Mouse (Mus musculus): ENCODE results near the gene Diexf. TPM values are rescaled to one million over a fixed set of nuclear protein-coding genes. Genes with fewer than 3 reads are reported as not detected.
A peak's percentile ranks its signal among the peaks of the same experiment; 100 is the strongest.

The Diexf gene
- polyA plus RNA-seq, 1 experiment from 2014 or later = 10.0 TPM

DNA sequence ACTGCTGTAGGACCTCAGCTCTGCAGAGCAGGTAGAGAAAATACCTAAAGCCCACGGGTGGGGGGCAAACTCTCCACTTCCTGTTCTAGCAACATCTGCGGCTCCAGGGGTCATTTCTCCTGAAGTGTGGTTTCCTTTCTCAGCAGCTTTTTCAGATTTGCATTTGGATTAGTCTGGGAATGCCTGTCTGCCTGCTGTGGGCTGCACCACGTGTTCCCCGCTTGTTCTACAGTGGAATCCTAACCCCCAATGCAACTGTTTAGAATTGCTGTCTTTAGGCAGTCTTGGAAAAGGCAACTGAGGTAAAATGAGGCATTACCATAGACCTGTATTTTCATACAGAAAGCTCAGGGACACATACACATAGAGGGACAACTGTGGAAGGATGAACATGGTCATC, 28.0 kb downstream of the Diexf start:
- 58% methylated on average over 4 of the region's 4 CpGs for WGBS
- no peaks in the 10 kb centered on the region for H3K27me3 ChIP-seq
- ATAC-seq = no peak
- H3K4me1 ChIP-seq = no peaks in the 10 kb centered on the region
- no peak overlapping the region for H3K9ac ChIP-seq
- peaks cover 44% of the 10 kb centered on the region for H3K36me3 ChIP-seq (ENCODE audit: poor library complexity, severe bottlenecking)
- H3K9me3 ChIP-seq (replicated peaks) = no peaks in the 10 kb centered on the region
- no peak overlapping the region for H3K4me3 ChIP-seq
- H3K4me2 ChIP-seq = no peak overlapping the region
- no peak overlapping the region for H3K27ac ChIP-seq

DNA sequence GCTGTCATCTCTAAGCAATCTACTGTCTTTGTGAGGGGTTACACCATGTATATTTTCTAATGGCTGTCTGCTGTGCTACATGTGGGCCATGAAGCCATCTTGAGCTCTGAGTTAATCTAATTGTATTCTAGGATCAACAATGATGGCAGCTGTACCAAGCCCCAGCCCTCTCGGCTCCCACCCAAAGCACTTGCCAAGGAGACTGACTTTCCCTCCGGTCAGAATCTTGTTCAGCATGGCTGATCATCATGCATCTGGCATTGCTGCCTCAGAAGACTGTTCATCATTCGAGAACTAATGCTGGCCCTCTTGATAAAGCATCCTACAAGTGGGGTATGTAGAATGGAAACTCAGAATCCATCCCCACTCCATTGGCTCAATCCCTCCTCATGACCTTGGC, 31.1 kb downstream of the Diexf start:
- Histone ChIP-seq H3K4me3 (no peak overlapping the region), H3K9ac (no peak overlapping the region), H3K4me2 (no peak overlapping the region), H3K36me3 (ENCODE audit: poor library complexity, severe bottlenecking) (peaks cover 15% of the 10 kb centered on the region; the same call in 1 of the 2 replicates), H3K27me3 (no peaks in the 10 kb centered on the region), H3K9me3 (replicated peaks) (no peaks in the 10 kb centered on the region), H3K4me1 (no peaks in the 10 kb centered on the region), H3K27ac (no peak overlapping the region)
- no peak for ATAC-seq
- WGBS = 82% methylated on average over 3 of the region's 3 CpGs

- Histone ChIP-seq H3K36me3 (ENCODE audit: poor library complexity, severe bottlenecking) (no peaks in the 10 kb centered on the region), H3K27me3 (no peaks in the 10 kb centered on the region), H3K4me3 (no peak overlapping the region), H3K9me3 (replicated peaks) (no peaks in the 10 kb centered on the region), H3K4me1 (peaks cover 13% of the 10 kb centered on the region), H3K27ac (no peak overlapping the region), H3K4me2 (no peak overlapping the region), H3K9ac (no peak overlapping the region)
- 90% methylated on average over 3 of the region's 3 CpGs for WGBS
- no peak for ATAC-seq
Observed at GRCm38 (mm10) chr1:193093596-193093995, 36.5 kb downstream of the Diexf start.

GRCm38 (mm10) chr1:193092771-193093170, 37.3 kb downstream of the Diexf start:
- Histone ChIP-seq H3K4me3 (no peak overlapping the region), H3K4me2 (no peak overlapping the region), H3K36me3 (ENCODE audit: poor library complexity, severe bottlenecking) (no peaks in the 10 kb centered on the region), H3K27ac (no peak overlapping the region), H3K4me1 (peaks cover 13% of the 10 kb centered on the region), H3K27me3 (no peaks in the 10 kb centered on the region), H3K9me3 (replicated peaks) (no peaks in the 10 kb centered on the region), H3K9ac (no peak overlapping the region)
- no peak for ATAC-seq
- 86% methylated on average over 1 of the region's 1 CpGs for WGBS

DNA sequence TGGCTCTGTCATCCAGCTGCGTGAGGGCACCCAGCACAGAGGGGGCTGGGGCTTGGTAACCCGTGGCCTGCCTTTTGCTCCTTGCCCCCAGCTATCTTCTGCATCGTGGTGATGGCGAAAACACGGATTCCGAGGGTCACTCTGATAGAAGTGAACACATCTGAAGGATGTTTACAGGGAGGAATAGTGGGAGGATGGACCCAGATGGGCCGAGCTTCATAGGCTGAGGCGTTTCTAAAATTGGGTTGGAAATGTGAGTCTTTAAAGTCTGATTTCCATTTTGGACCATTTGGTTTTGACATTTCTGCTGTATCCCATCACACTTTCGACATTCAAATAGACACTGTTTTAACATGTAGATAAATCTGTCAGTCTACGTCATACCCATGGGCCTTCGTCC, 39.2 kb downstream of the Diexf start:
- no peak for ATAC-seq
- 87% methylated on average over 11 of the region's 11 CpGs for WGBS
- Histone ChIP-seq H3K4me1 (peaks cover 19% of the 10 kb centered on the region), H3K4me2 (0 out of 2 replicates have a peak overlapping the region, but pooled peaks have one; percentile 3), H3K36me3 (ENCODE audit: poor library complexity, severe bottlenecking) (no peaks in the 10 kb centered on the region), H3K4me3 (no peak overlapping the region), H3K9ac (no peak overlapping the region), H3K27me3 (no peaks in the 10 kb centered on the region), H3K27ac (peak overlapping the region; percentile 10; the same call in 1 of the 2 replicates), H3K9me3 (replicated peaks) (no peaks in the 10 kb centered on the region)

DNA sequence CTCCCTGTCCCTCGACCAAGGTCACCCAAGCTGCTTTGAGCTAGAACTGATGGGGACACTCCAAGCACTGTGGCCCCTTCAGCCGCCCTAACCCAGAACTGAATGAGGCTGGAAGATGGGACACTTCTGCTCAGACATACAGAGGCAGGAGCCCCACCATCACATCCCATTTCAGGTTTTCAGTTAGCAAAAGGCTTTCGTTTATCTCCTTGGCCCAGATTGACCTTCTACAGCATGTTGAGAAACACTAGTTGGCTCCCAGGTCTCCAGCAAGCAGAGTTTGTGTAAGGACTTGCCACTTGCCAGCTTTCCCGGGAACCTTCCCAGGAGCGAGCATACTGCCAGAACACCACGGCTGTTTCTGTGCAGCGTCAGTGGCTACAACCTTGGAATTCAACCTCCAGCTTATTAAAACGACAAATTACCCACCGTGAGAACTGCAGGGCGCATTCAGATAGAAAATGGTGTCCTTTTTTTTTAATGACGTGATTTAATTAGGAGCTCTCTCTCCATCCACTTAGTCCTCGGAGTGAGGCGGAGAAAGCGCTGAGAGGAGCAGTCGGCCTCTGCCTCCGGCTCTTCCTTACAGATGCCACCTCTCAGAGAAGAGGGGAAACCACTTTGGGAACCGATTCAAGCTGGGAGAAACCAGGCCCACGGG, 39.7 kb downstream of the Diexf start:
- H3K27ac ChIP-seq = peak overlapping the region; percentile 10; the same call in 1 of the 2 replicates
- no peak overlapping the region for H3K9ac ChIP-seq
- peak; percentile 66; the same call in 1 of the 2 replicates for ATAC-seq
- H3K4me2 ChIP-seq = 0 out of 2 replicates have a peak overlapping the region, but pooled peaks have one; percentile 3
- no peaks in the 10 kb centered on the region for H3K9me3 ChIP-seq (replicated peaks)
- no peaks in the 10 kb centered on the region for H3K36me3 ChIP-seq (ENCODE audit: poor library complexity, severe bottlenecking)
- no peak overlapping the region for H3K4me3 ChIP-seq
- H3K27me3 ChIP-seq = no peaks in the 10 kb centered on the region
- H3K4me1 ChIP-seq = peaks cover 19% of the 10 kb centered on the region
- WGBS = 32% methylated on average over 18 of the region's 18 CpGs

DNA sequence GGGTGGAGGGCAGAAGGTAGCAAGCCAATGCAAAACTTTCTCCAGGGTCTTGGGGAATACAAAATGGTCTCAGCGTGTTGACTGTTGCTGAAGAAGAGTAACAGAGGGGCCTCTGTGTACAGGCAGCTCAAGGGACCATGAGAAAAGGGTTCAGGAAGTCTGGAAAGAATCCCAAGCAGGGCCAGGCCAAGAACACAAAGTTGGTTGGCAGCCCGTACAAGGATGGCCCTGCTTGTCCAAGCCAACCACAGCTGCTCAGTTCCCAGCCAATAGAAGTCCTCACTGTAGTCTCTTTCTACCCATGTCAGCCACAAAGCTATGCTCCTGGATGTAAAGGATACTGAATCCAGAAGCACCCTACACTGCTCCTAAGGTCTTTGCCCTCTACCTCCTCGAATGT, 40.4 kb downstream of the Diexf start:
- 81% methylated on average over 3 of the region's 3 CpGs for WGBS
- no peak overlapping the region for H3K4me3 ChIP-seq

DNA sequence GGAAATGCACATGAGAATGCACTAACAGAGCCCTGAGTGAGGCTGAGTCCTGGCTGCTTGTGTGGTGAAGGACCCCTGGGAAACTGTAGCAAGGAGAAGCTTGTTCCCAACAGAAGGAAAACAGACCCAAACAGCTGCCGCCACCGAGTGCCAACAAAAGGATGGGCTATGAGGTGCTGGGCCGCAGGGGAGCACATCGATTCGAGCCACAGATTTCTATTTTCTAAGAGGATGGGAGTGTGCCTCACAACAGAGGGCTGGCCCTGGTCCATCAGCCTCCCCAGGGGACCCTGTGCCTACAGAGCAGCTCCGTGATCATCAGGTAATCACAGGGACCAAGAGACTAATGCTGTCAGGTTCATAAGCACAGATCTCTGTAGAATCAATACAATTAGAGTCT, 40.9 kb downstream of the Diexf start:
- Histone ChIP-seq H3K27me3 (no peaks in the 10 kb centered on the region), H3K27ac (no peak overlapping the region), H3K4me2 (no peak overlapping the region), H3K4me1 (peaks cover 19% of the 10 kb centered on the region), H3K9me3 (replicated peaks) (no peaks in the 10 kb centered on the region), H3K36me3 (ENCODE audit: poor library complexity, severe bottlenecking) (no peaks in the 10 kb centered on the region), H3K9ac (no peak overlapping the region), H3K4me3 (no peak overlapping the region)
- WGBS = 89% methylated on average over 6 of the region's 6 CpGs
- no peak for ATAC-seq

More for the DNA sequence above, 40.4 kb downstream of the Diexf start:
- H3K27ac ChIP-seq = no peak overlapping the region
- no peaks in the 10 kb centered on the region for H3K9me3 ChIP-seq (replicated peaks)
- no peaks in the 10 kb centered on the region for H3K36me3 ChIP-seq (ENCODE audit: poor library complexity, severe bottlenecking)
- H3K9ac ChIP-seq = no peak overlapping the region
- no peaks in the 10 kb centered on the region for H3K27me3 ChIP-seq
- H3K4me1 ChIP-seq = peaks cover 19% of the 10 kb centered on the region
- no peak overlapping the region for H3K4me2 ChIP-seq
- no peak for ATAC-seq

- no peak overlapping the region for H3K9ac ChIP-seq
- H3K4me1 ChIP-seq = peaks cover 34% of the 10 kb centered on the region
- no peak overlapping the region for H3K4me3 ChIP-seq
- H3K27me3 ChIP-seq = no peaks in the 10 kb centered on the region
- H3K27ac ChIP-seq = peak overlapping the region; percentile 6; the same call in 1 of the 2 replicates
- no peaks in the 10 kb centered on the region for H3K9me3 ChIP-seq (replicated peaks)
- ATAC-seq = no peak
- no peaks in the 10 kb centered on the region for H3K36me3 ChIP-seq (ENCODE audit: poor library complexity, severe bottlenecking)
- no peak overlapping the region for H3K4me2 ChIP-seq
- 68% methylated on average over 9 of the region's 9 CpGs for WGBS
Observed at GRCm38 (mm10) chr1:193086842-193087476, 43.1 kb downstream of the Diexf start.

- H3K9me3 ChIP-seq (replicated peaks) = no peaks in the 10 kb centered on the region
- 63% methylated on average over 4 of the region's 4 CpGs for WGBS
- no peak for ATAC-seq
Observed at GRCm38 (mm10) chr1:193086111-193086841, 43.8 kb downstream of the Diexf start.

GRCm38 (mm10) chr1:193085541-193086020, 44.5 kb downstream of the Diexf start:
- no peak overlapping the region for H3K4me2 ChIP-seq
- H3K27me3 ChIP-seq = no peaks in the 10 kb centered on the region
- 80% methylated on average over 5 of the region's 5 CpGs for WGBS
- no peak overlapping the region for H3K9ac ChIP-seq
- no peaks in the 10 kb centered on the region for H3K9me3 ChIP-seq (replicated peaks)
- no peak overlapping the region for H3K4me3 ChIP-seq
- no peak for ATAC-seq
- no peaks in the 10 kb centered on the region for H3K36me3 ChIP-seq (ENCODE audit: poor library complexity, severe bottlenecking)
- no peak overlapping the region for H3K27ac ChIP-seq
- H3K4me1 ChIP-seq = peaks cover 37% of the 10 kb centered on the region

More at GRCm38 (mm10) chr1:193086111-193086841, 43.8 kb downstream of the Diexf start:
- H3K27ac ChIP-seq = no peak overlapping the region
- H3K27me3 ChIP-seq = no peaks in the 10 kb centered on the region
- no peak overlapping the region for H3K4me3 ChIP-seq
- peaks cover 41% of the 10 kb centered on the region for H3K4me1 ChIP-seq
- no peak overlapping the region for H3K4me2 ChIP-seq
- H3K36me3 ChIP-seq (ENCODE audit: poor library complexity, severe bottlenecking) = no peaks in the 10 kb centered on the region
- no peak overlapping the region for H3K9ac ChIP-seq

DNA sequence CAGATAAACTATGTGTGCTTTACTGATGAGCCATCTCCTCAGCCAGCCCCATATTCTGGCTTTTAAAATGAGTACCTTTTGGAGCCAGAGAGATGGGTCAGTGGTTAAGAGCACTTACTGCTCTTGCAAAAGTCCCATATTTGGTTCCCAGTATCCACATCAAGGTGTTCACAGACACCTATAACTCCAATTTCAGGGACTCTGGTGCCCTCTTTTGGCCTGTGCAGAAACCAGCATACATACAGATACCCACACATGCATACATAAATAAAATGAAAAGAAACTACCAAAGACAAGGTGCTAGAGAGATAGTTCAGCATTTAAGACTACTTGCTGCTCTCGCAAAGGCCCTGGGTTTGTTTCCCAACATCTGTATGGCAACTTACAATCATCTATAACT, 46.1 kb downstream of the Diexf start:
- Histone ChIP-seq H3K27me3 (no peaks in the 10 kb centered on the region), H3K36me3 (ENCODE audit: poor library complexity, severe bottlenecking) (no peaks in the 10 kb centered on the region), H3K27ac (no peak overlapping the region), H3K9ac (no peak overlapping the region), H3K4me1 (peaks cover 29% of the 10 kb centered on the region), H3K4me2 (no peak overlapping the region), H3K9me3 (replicated peaks) (no peaks in the 10 kb centered on the region), H3K4me3 (no peak overlapping the region)
- WGBS = 94% methylated on average over 1 of the region's 1 CpGs
- ATAC-seq = no peak
